Mouse (Mus musculus): ENCODE results near the gene Lipn. TPM values are rescaled to one million over a fixed set of nuclear protein-coding genes. Genes with fewer than 3 reads are reported as not detected.
A peak's percentile ranks its signal among the peaks of the same experiment; 100 is the strongest.

Gene Lipn
- polyA plus RNA-seq, 1 experiment from 2014 or later, result not detected

DNA sequence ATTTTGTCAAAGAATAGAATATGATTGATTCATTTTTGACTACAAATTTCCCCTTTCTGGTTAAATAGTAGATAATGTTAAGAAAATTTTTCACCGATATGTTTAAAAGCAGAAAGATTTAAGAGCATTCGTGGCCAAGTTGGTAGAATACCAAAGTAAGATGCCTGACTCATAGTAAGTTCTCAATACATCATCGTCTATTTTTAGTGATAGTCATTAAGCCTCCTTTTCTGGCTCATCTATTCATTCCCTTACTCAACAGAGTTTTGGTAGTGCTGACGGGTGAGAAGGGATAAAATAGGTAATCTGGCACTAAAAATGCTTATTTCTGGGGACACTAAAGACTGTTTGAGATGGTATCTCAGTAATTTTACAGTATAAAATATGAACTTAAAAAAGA, 3.1 kb upstream of the Lipn start:
- no peak overlapping the region for H3K9ac ChIP-seq (replicated peaks; ENCODE audit: low read length)
- H3K27ac ChIP-seq (replicated peaks; ENCODE audit: low read depth, low read length), result no peak overlapping the region
- H3K27me3 ChIP-seq (ENCODE audit: control insufficient read depth, insufficient read depth, low read length), result no peaks in the 10 kb centered on the region
- H3K4me3 ChIP-seq (ENCODE audit: low read depth, low read length), result no peak overlapping the region
- no peak overlapping the region for H3K4me2 ChIP-seq (ENCODE audit: low read depth, low read length)
- no peaks in the 10 kb centered on the region for H3K36me3 ChIP-seq (replicated peaks; ENCODE audit: control insufficient read depth, insufficient read depth, low read depth, low read length)
- ATAC-seq (replicated peaks; ENCODE audit: insufficient number of reproducible peaks, low FRiP score, low TSS enrichment, low read depth) (no peak), DNase-seq (ENCODE audit: low spot score) (no peak)
- no peaks in the 10 kb centered on the region for H3K9me3 ChIP-seq (replicated peaks; ENCODE audit: control insufficient read depth, low read length)
- 89% methylated on average over 4 of the region's 4 CpGs for WGBS
- no peaks in the 10 kb centered on the region for H3K4me1 ChIP-seq (ENCODE audit: control insufficient read depth, insufficient read depth, low read length)

DNA sequence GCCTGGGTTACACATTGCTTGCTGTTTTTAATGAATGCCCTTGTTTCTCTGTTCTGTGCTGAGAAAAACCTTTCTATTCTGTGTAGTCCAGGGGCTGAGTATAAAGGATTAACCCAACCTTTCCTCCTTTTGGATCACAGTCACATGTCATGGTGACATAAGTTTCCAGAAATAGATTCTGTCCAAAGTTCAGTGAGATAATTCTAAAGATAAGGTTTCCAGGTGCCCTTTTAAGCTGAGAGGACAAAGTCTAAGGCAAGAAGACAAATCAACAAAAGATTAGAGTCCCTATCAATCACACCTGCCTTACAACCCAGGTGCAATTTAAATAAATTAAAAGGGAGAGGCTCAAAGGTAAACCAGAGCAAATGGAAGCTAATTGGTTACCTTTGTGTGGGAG, 7.1 kb downstream of the Lipn start:
- ATAC-seq (replicated peaks; ENCODE audit: insufficient number of reproducible peaks, low FRiP score, low TSS enrichment, low read depth), result no peak
- H3K4me1 ChIP-seq (ENCODE audit: control insufficient read depth, insufficient read depth, low read length), result no peaks in the 10 kb centered on the region

GRCm38 (mm10) chr19:34078130-34078529, 11.0 kb downstream of the Lipn start:
- Histone ChIP-seq H3K36me3 (replicated peaks; ENCODE audit: control insufficient read depth, insufficient read depth, low read depth, low read length) (no peaks in the 10 kb centered on the region), H3K4me1 (ENCODE audit: control insufficient read depth, insufficient read depth, low read length) (no peaks in the 10 kb centered on the region), H3K27me3 (ENCODE audit: control insufficient read depth, insufficient read depth, low read length) (no peaks in the 10 kb centered on the region), H3K4me2 (ENCODE audit: low read depth, low read length) (no peak overlapping the region), H3K4me3 (ENCODE audit: low read depth, low read length) (no peak overlapping the region), H3K9ac (replicated peaks; ENCODE audit: low read length) (no peak overlapping the region), H3K9me3 (replicated peaks; ENCODE audit: control insufficient read depth, low read length) (no peaks in the 10 kb centered on the region), H3K27ac (replicated peaks; ENCODE audit: low read depth, low read length) (no peak overlapping the region)
- DNase-seq (ENCODE audit: low spot score) (no peak), ATAC-seq (replicated peaks; ENCODE audit: insufficient number of reproducible peaks, low FRiP score, low TSS enrichment, low read depth) (no peak)
- WGBS, result 82% methylated on average over 2 of the region's 2 CpGs

More for the DNA sequence above, 7.1 kb downstream of the Lipn start:
- no peak for DNase-seq (ENCODE audit: low spot score)
- Histone ChIP-seq H3K36me3 (replicated peaks; ENCODE audit: control insufficient read depth, insufficient read depth, low read depth, low read length) (no peaks in the 10 kb centered on the region), H3K27me3 (ENCODE audit: control insufficient read depth, insufficient read depth, low read length) (no peaks in the 10 kb centered on the region), H3K9me3 (replicated peaks; ENCODE audit: control insufficient read depth, low read length) (no peaks in the 10 kb centered on the region), H3K4me2 (ENCODE audit: low read depth, low read length) (no peak overlapping the region), H3K4me3 (ENCODE audit: low read depth, low read length) (no peak overlapping the region), H3K9ac (replicated peaks; ENCODE audit: low read length) (no peak overlapping the region), H3K27ac (replicated peaks; ENCODE audit: low read depth, low read length) (no peak overlapping the region)

- no peak overlapping the region for H3K4me2 ChIP-seq (ENCODE audit: low read depth, low read length)
- no peaks in the 10 kb centered on the region for H3K27me3 ChIP-seq (ENCODE audit: control insufficient read depth, insufficient read depth, low read length)
- H3K9me3 ChIP-seq (replicated peaks; ENCODE audit: control insufficient read depth, low read length), result no peaks in the 10 kb centered on the region
- no peak for DNase-seq (ENCODE audit: low spot score)
- H3K27ac ChIP-seq (replicated peaks; ENCODE audit: low read depth, low read length), result no peak overlapping the region
- ATAC-seq (replicated peaks; ENCODE audit: insufficient number of reproducible peaks, low FRiP score, low TSS enrichment, low read depth), result no peak
- H3K9ac ChIP-seq (replicated peaks; ENCODE audit: low read length), result no peak overlapping the region
- H3K4me3 ChIP-seq (ENCODE audit: low read depth, low read length), result no peak overlapping the region
- no peaks in the 10 kb centered on the region for H3K4me1 ChIP-seq (ENCODE audit: control insufficient read depth, insufficient read depth, low read length)
- WGBS, result 70% methylated on average over 3 of the region's 3 CpGs
- H3K36me3 ChIP-seq (replicated peaks; ENCODE audit: control insufficient read depth, insufficient read depth, low read depth, low read length), result no peaks in the 10 kb centered on the region
Measured at GRCm38 (mm10) chr19:34089011-34089680, 22.0 kb downstream of the Lipn start.

DNA sequence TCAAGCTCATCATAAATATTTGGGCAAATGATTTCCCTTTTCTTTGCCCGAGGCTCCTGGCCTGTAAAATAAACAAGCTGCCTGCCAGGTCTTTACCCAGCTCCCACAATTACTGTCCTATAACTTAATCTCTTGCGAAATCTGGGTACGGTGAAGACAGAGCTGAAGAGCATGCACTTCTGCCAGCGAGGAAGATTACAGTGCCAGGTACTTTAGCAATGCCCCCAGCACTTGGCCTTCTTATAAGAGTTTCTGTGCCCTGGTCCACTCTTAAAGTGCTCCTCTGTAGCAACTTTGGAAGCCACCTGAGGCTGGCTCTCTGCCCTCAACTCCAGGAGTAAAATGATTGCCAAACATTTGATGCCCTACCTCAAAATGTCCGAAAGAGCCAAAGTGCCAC, 28.2 kb downstream of the Lipn start:
- no peaks in the 10 kb centered on the region for H3K36me3 ChIP-seq (replicated peaks; ENCODE audit: control insufficient read depth, insufficient read depth, low read depth, low read length)
- WGBS, result 82% methylated on average over 5 of the region's 5 CpGs
- H3K27me3 ChIP-seq (ENCODE audit: control insufficient read depth, insufficient read depth, low read length), result no peaks in the 10 kb centered on the region
- no peaks in the 10 kb centered on the region for H3K4me1 ChIP-seq (ENCODE audit: control insufficient read depth, insufficient read depth, low read length)
- no peak overlapping the region for H3K4me2 ChIP-seq (ENCODE audit: low read depth, low read length)
- ATAC-seq (replicated peaks; ENCODE audit: insufficient number of reproducible peaks, low FRiP score, low TSS enrichment, low read depth) (no peak), DNase-seq (ENCODE audit: low spot score) (no peak)
- no peak overlapping the region for H3K4me3 ChIP-seq (ENCODE audit: low read depth, low read length)
- H3K9ac ChIP-seq (replicated peaks; ENCODE audit: low read length), result no peak overlapping the region
- no peaks in the 10 kb centered on the region for H3K9me3 ChIP-seq (replicated peaks; ENCODE audit: control insufficient read depth, low read length)
- H3K27ac ChIP-seq (replicated peaks; ENCODE audit: low read depth, low read length), result no peak overlapping the region

GRCm38 (mm10) chr19:34096228-34096627, 29.1 kb downstream of the Lipn start:
- no peaks in the 10 kb centered on the region for H3K27me3 ChIP-seq (ENCODE audit: control insufficient read depth, insufficient read depth, low read length)
- no peak overlapping the region for H3K9ac ChIP-seq (replicated peaks; ENCODE audit: low read length)
- 80% methylated on average over 1 of the region's 1 CpGs for whole genome bisulfite sequencing
- H3K4me1 ChIP-seq (ENCODE audit: control insufficient read depth, insufficient read depth, low read length), result no peaks in the 10 kb centered on the region
- DNase-seq (ENCODE audit: low spot score) (no peak), ATAC-seq (replicated peaks; ENCODE audit: insufficient number of reproducible peaks, low FRiP score, low TSS enrichment, low read depth) (no peak)
- H3K36me3 ChIP-seq (replicated peaks; ENCODE audit: control insufficient read depth, insufficient read depth, low read depth, low read length), result no peaks in the 10 kb centered on the region
- H3K27ac ChIP-seq (replicated peaks; ENCODE audit: low read depth, low read length), result no peak overlapping the region
- H3K4me3 ChIP-seq (ENCODE audit: low read depth, low read length), result no peak overlapping the region
- no peak overlapping the region for H3K4me2 ChIP-seq (ENCODE audit: low read depth, low read length)
- H3K9me3 ChIP-seq (replicated peaks; ENCODE audit: control insufficient read depth, low read length), result no peaks in the 10 kb centered on the region

- 85% methylated on average over 4 of the region's 4 CpGs for WGBS
Measured at GRCm38 (mm10) chr19:34100633-34101032, 33.5 kb downstream of the Lipn start, which contains the start of gene Lipm. TSS of gene Lipm (plus strand) at chr19:34100933.

DNA sequence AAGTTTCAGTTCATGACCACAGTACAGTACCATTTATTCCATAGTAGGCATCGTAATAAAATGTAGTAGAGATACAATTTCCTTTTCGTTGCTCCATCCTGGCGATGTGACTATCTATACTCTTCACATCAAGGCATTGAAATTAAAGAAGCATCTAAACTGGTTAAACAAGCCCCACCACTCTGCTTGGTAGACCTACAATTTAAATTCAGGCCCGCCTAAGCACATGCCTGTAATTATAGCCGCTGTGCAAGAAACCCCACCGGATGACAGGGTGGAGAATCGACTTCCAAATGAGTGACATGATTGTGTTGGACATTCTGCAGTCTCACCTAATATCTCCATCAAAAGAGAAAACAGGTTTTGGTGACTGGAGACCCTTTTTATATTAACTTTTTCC, 34.7 kb downstream of the Lipn start:
- Histone ChIP-seq H3K4me2 (ENCODE audit: low read depth, low read length) (no peak overlapping the region), H3K9me3 (replicated peaks; ENCODE audit: control insufficient read depth, low read length) (no peaks in the 10 kb centered on the region), H3K36me3 (replicated peaks; ENCODE audit: control insufficient read depth, insufficient read depth, low read depth, low read length) (no peaks in the 10 kb centered on the region), H3K4me1 (ENCODE audit: control insufficient read depth, insufficient read depth, low read length) (no peaks in the 10 kb centered on the region), H3K4me3 (ENCODE audit: low read depth, low read length) (no peak overlapping the region), H3K9ac (replicated peaks; ENCODE audit: low read length) (no peak overlapping the region), H3K27ac (replicated peaks; ENCODE audit: low read depth, low read length) (no peak overlapping the region), H3K27me3 (ENCODE audit: control insufficient read depth, insufficient read depth, low read length) (no peaks in the 10 kb centered on the region)
- ATAC-seq (replicated peaks; ENCODE audit: insufficient number of reproducible peaks, low FRiP score, low TSS enrichment, low read depth), result no peak
- 78% methylated on average over 7 of the region's 7 CpGs for WGBS
- peak; percentile 36 for DNase-seq (ENCODE audit: low spot score)

More at GRCm38 (mm10) chr19:34100633-34101032, 33.5 kb downstream of the Lipn start, which contains the start of gene Lipm:
- no peaks in the 10 kb centered on the region for H3K4me1 ChIP-seq (ENCODE audit: control insufficient read depth, insufficient read depth, low read length)
- no peaks in the 10 kb centered on the region for H3K36me3 ChIP-seq (replicated peaks; ENCODE audit: control insufficient read depth, insufficient read depth, low read depth, low read length)
- DNase-seq (ENCODE audit: low spot score), result no peak
- H3K9ac ChIP-seq (replicated peaks; ENCODE audit: low read length), result no peak within 1 kb of the TSS
- no peaks in the 10 kb centered on the region for H3K9me3 ChIP-seq (replicated peaks; ENCODE audit: control insufficient read depth, low read length)
- no peak within 1 kb of the TSS for H3K27ac ChIP-seq (replicated peaks; ENCODE audit: low read depth, low read length)
- no peaks in the 10 kb centered on the region for H3K27me3 ChIP-seq (ENCODE audit: control insufficient read depth, insufficient read depth, low read length)
- no peak for ATAC-seq (replicated peaks; ENCODE audit: insufficient number of reproducible peaks, low FRiP score, low TSS enrichment, low read depth)
- H3K4me2 ChIP-seq (ENCODE audit: low read depth, low read length), result no peak within 1 kb of the TSS
- H3K4me3 ChIP-seq (ENCODE audit: low read depth, low read length), result no peak within 1 kb of the TSS

Data from embryonic facial prominence, embryonic 11.5 days (tissue).